Comparison of ENCODE assay signal across 8 mouse cellular contexts in genomic region chr3:134281527-134282370, GRCm38 (mm10). TPM values are rescaled to one million over a fixed set of nuclear protein-coding genes. Genes with fewer than 3 reads are reported as not detected.
DNase-seq lines count a peak whose midpoint lies in the region; ATAC-seq and TF ChIP-seq lines count a peak whose summit lies in the region.

No protein-coding gene starts in this region.

- H3K9ac ChIP-seq in lung, embryonic 14.5 days, result no peak overlapping the region
- H3K9ac ChIP-seq in intestine, postnatal 0 days (ENCODE audit: low read depth, low read length), result no peak overlapping the region
- no peak overlapping the region for H3K9ac ChIP-seq in stomach, embryonic 15.5 days

- H3K4me3 ChIP-seq in lung, embryonic 14.5 days (ENCODE audit: low read depth, low read length), result no peak overlapping the region
- H3K4me3 ChIP-seq in intestine, postnatal 0 days (ENCODE audit: low read depth, low read length), result no peak overlapping the region
- no peak overlapping the region for H3K4me3 ChIP-seq in stomach, embryonic 15.5 days (replicated peaks)

- no peaks in the 10 kb centered on the region for H3K36me3 ChIP-seq in lung, embryonic 14.5 days (ENCODE audit: insufficient read depth)
- H3K36me3 ChIP-seq in intestine, postnatal 0 days (ENCODE audit: control insufficient read depth, insufficient read depth), result no peaks in the 10 kb centered on the region
- H3K36me3 ChIP-seq in stomach, embryonic 15.5 days, result no peaks in the 10 kb centered on the region

- no peaks in the 10 kb centered on the region for H3K4me1 ChIP-seq in lung, embryonic 14.5 days (ENCODE audit: insufficient read depth)
- no peaks in the 10 kb centered on the region for H3K4me1 ChIP-seq in intestine, postnatal 0 days (replicated peaks; ENCODE audit: control insufficient read depth, insufficient read depth, low read length)
- no peaks in the 10 kb centered on the region for H3K4me1 ChIP-seq in stomach, embryonic 15.5 days

- no peaks in the 10 kb centered on the region for H3K27me3 ChIP-seq in lung, embryonic 14.5 days (ENCODE audit: insufficient read depth, low read length)
- no peaks in the 10 kb centered on the region for H3K27me3 ChIP-seq in intestine, postnatal 0 days (replicated peaks; ENCODE audit: control insufficient read depth, insufficient read depth, low read length)
- no peaks in the 10 kb centered on the region for H3K27me3 ChIP-seq in stomach, embryonic 15.5 days (replicated peaks)

- H3K9me3 ChIP-seq in lung, embryonic 14.5 days (ENCODE audit: low read depth, low read length), result no peaks in the 10 kb centered on the region
- H3K9me3 ChIP-seq in intestine, postnatal 0 days (ENCODE audit: control insufficient read depth), result no peaks in the 10 kb centered on the region
- no peaks in the 10 kb centered on the region for H3K9me3 ChIP-seq in stomach, embryonic 15.5 days

- TF ChIP-seq CTCF in lung, embryonic 14.5 days (IDR thresholded peaks at IDR 0.05; ENCODE audit: low read depth), result no peak
- TF ChIP-seq CTCF in intestine, postnatal 0 days (IDR thresholded peaks at IDR 0.05; ENCODE audit: low read depth), result no peak

- ATAC-seq in lung, embryonic 14.5 days (ENCODE audit: insufficient read depth), result peak; percentile 24; the same call in 1 of the 2 replicates
- no peak for ATAC-seq in intestine, postnatal 0 days
- no peak for ATAC-seq in stomach, embryonic 15.5 days (ENCODE audit: insufficient read depth, low FRiP score, low read depth)

- DNase-seq in adrenal gland, postnatal 36 days, result peak; percentile 11 to 35
- DNase-seq in adrenal gland, postnatal 25 days, result no peak
- peak; percentile 31 for DNase-seq in lung, embryonic 14.5 days
- DNase-seq in lung, postnatal 36 days, result no peak
- DNase-seq in thymus, postnatal 14 days, result no peak
- DNase-seq in cerebellum, postnatal 4 days (ENCODE audit: low spot score in 2 of 2), result no peak

- peak overlapping the region; percentile 32 for H3K4me2 ChIP-seq in lung, embryonic 14.5 days
- peak overlapping the region; percentile 6; the same call in 1 of the 2 replicates for H3K4me2 ChIP-seq in intestine, postnatal 0 days (replicated peaks; ENCODE audit: low read depth)
- H3K4me2 ChIP-seq in stomach, embryonic 15.5 days, result peak overlapping the region; percentile 36; the same call in 1 of the 2 replicates

- 24% methylated on average over 14 of the region's 14 CpGs for WGBS in lung, embryonic 14.5 days
- WGBS in intestine, postnatal 0 days, result 36% methylated on average over 14 of the region's 14 CpGs
- 27% methylated on average over 14 of the region's 14 CpGs for WGBS in stomach, embryonic 15.5 days

- H3K27ac ChIP-seq in lung, embryonic 14.5 days (ENCODE audit: low read depth), result no peak overlapping the region
- H3K27ac ChIP-seq in intestine, postnatal 0 days (ENCODE audit: low read depth, low read length), result no peak overlapping the region
- H3K27ac ChIP-seq in stomach, embryonic 15.5 days, result no peak overlapping the region

RNA-seq across cellular contexts. Expression of gene Cxxc4, which starts 45.5 kb away (rescaled TPM):
- total RNA-seq in adrenal gland, postnatal 36 days (2021), result 1 to 10 TPM; 4.4 to 4.7 TPM
- 8.2 and 9.7 TPM in 2 replicates for total RNA-seq in adrenal gland, postnatal 25 days (2021)
- polyA plus RNA-seq in lung, embryonic 14.5 days (2014; fragmentation: Nextera tagmentation; extraction: Ambion mirVana), result 2.1 and 2.4 TPM in 2 replicates
- 1.3 and 1.6 TPM in 2 replicates for polyA plus RNA-seq in intestine, postnatal 0 days (2015; fragmentation: Nextera tagmentation; extraction: Ambion mirVana)
- 5.0 and 7.3 TPM in 2 replicates for polyA plus RNA-seq in stomach, embryonic 15.5 days (2015; fragmentation: Nextera tagmentation; extraction: Ambion mirVana)

Comparison
In these comparisons a context has a peak if more than half of its experiments do, and no peak if none do; other contexts are left out.
1. DNase-seq: peak in adrenal gland, postnatal 36 days (2 of 2) and lung, embryonic 14.5 days (single experiment); none in adrenal gland, postnatal 25 days (single experiment), lung, postnatal 36 days (single experiment), thymus, postnatal 14 days (single experiment) and cerebellum, postnatal 4 days (0 of 2).
2. Peak in every context shown above with its lines, with median percentiles within 50 percentile points of each other: H3K4me2 ChIP-seq.